Comparison of ENCODE assay signal across 18 mouse cellular contexts in genomic region chr17:47568951-47569527, GRCm38 (mm10). TPM values are rescaled to one million over a fixed set of nuclear protein-coding genes. Genes with fewer than 3 reads are reported as not detected.
DNase-seq lines count a peak whose midpoint lies in the region; ATAC-seq lines count a peak whose summit lies in the region.
"Had no signal": no experiment of that assay in that cellular context is flagged by ENCODE, and none has a peak within 500 bp of the region (broad histone marks: within the 10 kb centered on the region; RNA-seq: fewer than 3 reads in every experiment).

No protein-coding gene starts in this region.

- no peak overlapping the region for H3K4me2 ChIP-seq in heart, embryonic 12.5 days
- no peak overlapping the region for H3K4me2 ChIP-seq in neural tube, embryonic 11.5 days (ENCODE audit: low read depth)
- H3K4me2 ChIP-seq in neural tube, embryonic 15.5 days, result no peak overlapping the region
- H3K4me2 ChIP-seq in midbrain, embryonic 13.5 days (replicated peaks), result no peak overlapping the region
- H3K4me2 ChIP-seq: embryonic facial prominence, embryonic 15.5 days; limb, embryonic 12.5 days; neural tube, embryonic 12.5 days; stomach, embryonic 15.5 days had no signal

- H3K27me3 ChIP-seq in heart, embryonic 12.5 days (replicated peaks), result no peaks in the 10 kb centered on the region
- no peaks in the 10 kb centered on the region for H3K27me3 ChIP-seq in neural tube, embryonic 11.5 days (ENCODE audit: control insufficient read depth, insufficient read depth, low read length)
- no peaks in the 10 kb centered on the region for H3K27me3 ChIP-seq in neural tube, embryonic 15.5 days (replicated peaks)
- H3K27me3 ChIP-seq in midbrain, embryonic 13.5 days, result no peaks in the 10 kb centered on the region
- H3K27me3 ChIP-seq: embryonic facial prominence, embryonic 15.5 days; limb, embryonic 12.5 days; neural tube, embryonic 12.5 days; stomach, embryonic 15.5 days had no signal

- peak; percentile 84 for DNase-seq in heart, adult 11 months
- peak; percentile 26 for DNase-seq in neural tube, embryonic 11.5 days (ENCODE audit: low spot score)
- no peak for DNase-seq in right cerebral cortex, postnatal 25 days
- DNase-seq in right cerebral cortex, postnatal 14 days, result no peak
- DNase-seq: adrenal gland, postnatal 14 days; cerebellum, postnatal 10 days; layer of hippocampus, postnatal 36 days had no signal

- no peaks in the 10 kb centered on the region for H3K9me3 ChIP-seq in heart, embryonic 12.5 days (replicated peaks)
- H3K9me3 ChIP-seq in neural tube, embryonic 11.5 days (ENCODE audit: control insufficient read depth, low read length), result no peaks in the 10 kb centered on the region
- no peaks in the 10 kb centered on the region for H3K9me3 ChIP-seq in neural tube, embryonic 15.5 days (replicated peaks)
- H3K9me3 ChIP-seq in midbrain, embryonic 13.5 days, result no peaks in the 10 kb centered on the region
- H3K9me3 ChIP-seq: embryonic facial prominence, embryonic 15.5 days; G1E; limb, embryonic 12.5 days; neural tube, embryonic 12.5 days; stomach, embryonic 15.5 days had no signal

- H3K9ac ChIP-seq in heart, embryonic 12.5 days, result no peak overlapping the region
- H3K9ac ChIP-seq in neural tube, embryonic 11.5 days (ENCODE audit: low read length), result no peak overlapping the region
- H3K9ac ChIP-seq in neural tube, embryonic 15.5 days (replicated peaks), result no peak overlapping the region
- H3K9ac ChIP-seq in midbrain, embryonic 13.5 days (replicated peaks), result no peak overlapping the region
- H3K9ac ChIP-seq: embryonic facial prominence, embryonic 15.5 days; limb, embryonic 12.5 days; neural tube, embryonic 12.5 days; stomach, embryonic 15.5 days had no signal

- H3K36me3 ChIP-seq in heart, embryonic 12.5 days, result no peaks in the 10 kb centered on the region
- H3K36me3 ChIP-seq in neural tube, embryonic 11.5 days (ENCODE audit: control insufficient read depth, insufficient read depth, low read length), result no peaks in the 10 kb centered on the region
- H3K36me3 ChIP-seq in neural tube, embryonic 15.5 days, result no peaks in the 10 kb centered on the region
- no peaks in the 10 kb centered on the region for H3K36me3 ChIP-seq in midbrain, embryonic 13.5 days
- H3K36me3 ChIP-seq: embryonic facial prominence, embryonic 15.5 days; limb, embryonic 12.5 days; neural tube, embryonic 12.5 days; stomach, embryonic 15.5 days had no signal

- no peak overlapping the region for H3K27ac ChIP-seq in heart, embryonic 12.5 days (ENCODE audit: poor library complexity, severe bottlenecking)
- H3K27ac ChIP-seq in neural tube, embryonic 11.5 days (ENCODE audit: low read depth, low read length), result no peak overlapping the region
- H3K27ac ChIP-seq in neural tube, embryonic 15.5 days (replicated peaks), result no peak overlapping the region
- no peak overlapping the region for H3K27ac ChIP-seq in midbrain, embryonic 13.5 days
- H3K27ac ChIP-seq: embryonic facial prominence, embryonic 15.5 days; limb, embryonic 12.5 days; neural tube, embryonic 12.5 days; stomach, embryonic 15.5 days had no signal

- 88% methylated on average over 10 of the region's 10 CpGs for WGBS in heart, embryonic 12.5 days
- WGBS in neural tube, embryonic 11.5 days, result 55% methylated on average over 10 of the region's 10 CpGs
- WGBS in neural tube, embryonic 15.5 days, result 45% methylated on average over 10 of the region's 10 CpGs
- 43% methylated on average over 10 of the region's 10 CpGs for WGBS in midbrain, embryonic 13.5 days

- no peak for ATAC-seq in heart, embryonic 12.5 days (ENCODE audit: insufficient number of reproducible peaks, low FRiP score)
- ATAC-seq in neural tube, embryonic 11.5 days (ENCODE audit: insufficient read depth, low FRiP score, low TSS enrichment), result no peak
- no peak for ATAC-seq in neural tube, embryonic 15.5 days (ENCODE audit: low FRiP score)
- ATAC-seq in erythroblast, adult 5-6 weeks (replicated peaks; ENCODE audit: low FRiP score, poor library complexity, severe bottlenecking), result peak; percentile 21
- ATAC-seq in midbrain, embryonic 13.5 days, result peak; percentile 53; the same call in 1 of the 2 replicates
- ATAC-seq: forebrain, embryonic 14.5 days; lung, postnatal 0 days had no signal

- no peak overlapping the region for H3K4me3 ChIP-seq in heart, embryonic 12.5 days
- no peak overlapping the region for H3K4me3 ChIP-seq in neural tube, embryonic 11.5 days (ENCODE audit: low read depth, low read length)
- no peak overlapping the region for H3K4me3 ChIP-seq in neural tube, embryonic 15.5 days (replicated peaks)
- H3K4me3 ChIP-seq in midbrain, embryonic 13.5 days (replicated peaks), result no peak overlapping the region
- H3K4me3 ChIP-seq: embryonic facial prominence, embryonic 15.5 days; limb, embryonic 12.5 days; neural tube, embryonic 12.5 days; stomach, embryonic 15.5 days had no signal

- H3K4me1 ChIP-seq in heart, embryonic 12.5 days (replicated peaks), result no peaks in the 10 kb centered on the region
- no peaks in the 10 kb centered on the region for H3K4me1 ChIP-seq in neural tube, embryonic 11.5 days (ENCODE audit: control insufficient read depth, insufficient read depth, low read length)
- peaks cover 2% of the 10 kb centered on the region; the same call in 1 of the 2 replicates for H3K4me1 ChIP-seq in neural tube, embryonic 15.5 days
- peaks cover 10% of the 10 kb centered on the region; the same call in 1 of the 2 replicates for H3K4me1 ChIP-seq in midbrain, embryonic 13.5 days (replicated peaks)
- H3K4me1 ChIP-seq: stomach, embryonic 15.5 days had no signal

RNA-seq across cellular contexts. Expression of gene Bysl, which starts 42.3 kb away (rescaled TPM):
- polyA plus RNA-seq in heart, embryonic 12.5 days (2016; fragmentation: Nextera tagmentation; extraction: Ambion mirVana), result 24.7 and 27.8 TPM in 2 replicates
- 36.9 and 37.9 TPM in 2 replicates for polyA plus RNA-seq in neural tube, embryonic 11.5 days (2014; fragmentation: Nextera tagmentation; extraction: Ambion mirVana)
- 34.7 and 37.1 TPM in 2 replicates for polyA plus RNA-seq in neural tube, embryonic 15.5 days (2015; fragmentation: Nextera tagmentation; extraction: Ambion mirVana)
- 1.2 and 2.1 TPM in 2 replicates for total RNA-seq in erythroblast, adult 5-6 weeks (2015; ENCODE audit: low replicate concordance)
- 3.2 and 4.3 TPM in 2 replicates for total RNA-seq in erythroblast, adult 5-6 weeks (2017; ENCODE audit: low replicate concordance)
- 31.9 and 32.4 TPM in 2 replicates for polyA plus RNA-seq in midbrain, embryonic 13.5 days (2015; fragmentation: Nextera tagmentation; extraction: Ambion mirVana)

RNA-seq across cellular contexts. Expression of gene Med20, which starts 42.3 kb away (rescaled TPM):
- polyA plus RNA-seq in heart, embryonic 12.5 days (2016; fragmentation: Nextera tagmentation; extraction: Ambion mirVana), result 27.8 and 30.0 TPM in 2 replicates
- 43.3 and 47.5 TPM in 2 replicates for polyA plus RNA-seq in neural tube, embryonic 11.5 days (2014; fragmentation: Nextera tagmentation; extraction: Ambion mirVana)
- 36.9 and 39.8 TPM in 2 replicates for polyA plus RNA-seq in neural tube, embryonic 15.5 days (2015; fragmentation: Nextera tagmentation; extraction: Ambion mirVana)
- 10.4 and 19.9 TPM in 2 replicates for total RNA-seq in erythroblast, adult 5-6 weeks (2015; ENCODE audit: low replicate concordance)
- 48.5 and 68.2 TPM in 2 replicates for total RNA-seq in erythroblast, adult 5-6 weeks (2017; ENCODE audit: low replicate concordance)
- 43.8 and 44.3 TPM in 2 replicates for polyA plus RNA-seq in midbrain, embryonic 13.5 days (2015; fragmentation: Nextera tagmentation; extraction: Ambion mirVana)

RNA-seq across cellular contexts. Expression of gene Gm20517, which starts 42.4 kb away (rescaled TPM):
- 1.3 and 2.7 TPM in 2 replicates for polyA plus RNA-seq in heart, embryonic 12.5 days (2016; fragmentation: Nextera tagmentation; extraction: Ambion mirVana)
- polyA plus RNA-seq in neural tube, embryonic 11.5 days (2014; fragmentation: Nextera tagmentation; extraction: Ambion mirVana), result 0.70 and 0.91 TPM in 2 replicates
- 2.5 and 2.9 TPM in 2 replicates for polyA plus RNA-seq in neural tube, embryonic 15.5 days (2015; fragmentation: Nextera tagmentation; extraction: Ambion mirVana)
- 2.5 and 4.8 TPM in 2 replicates for total RNA-seq in erythroblast, adult 5-6 weeks (2015; ENCODE audit: low replicate concordance)
- 6.3 and 16.2 TPM in 2 replicates for total RNA-seq in erythroblast, adult 5-6 weeks (2017; ENCODE audit: low replicate concordance)
- 2.4 and 3.7 TPM in 2 replicates for polyA plus RNA-seq in midbrain, embryonic 13.5 days (2015; fragmentation: Nextera tagmentation; extraction: Ambion mirVana)

Comparison
In these comparisons a context has a peak if more than half of its experiments do, and no peak if none do; other contexts are left out.
1. DNase-seq: peak in heart, adult 11 months (single experiment) and neural tube, embryonic 11.5 days (single experiment); none in right cerebral cortex, postnatal 25 days (single experiment) and right cerebral cortex, postnatal 14 days (single experiment).
2. ATAC-seq: peak in erythroblast, adult 5-6 weeks (single experiment) and midbrain, embryonic 13.5 days (single experiment); none in heart, embryonic 12.5 days (single experiment), neural tube, embryonic 11.5 days (single experiment) and neural tube, embryonic 15.5 days (single experiment).